Mouse (Mus musculus): Measurements from ENCODE around the gene Slamf1.

Gene Slamf1

GRCm38 (mm10) chr1:171766898-171767297 lies at the start of gene Slamf1:
Slamf1 (plus strand) TSS chr1:171767127.
- DNase-seq (ENCODE audit: low read depth in 1 of 2, low spot score in 2 of 2), result no peak

DNA sequence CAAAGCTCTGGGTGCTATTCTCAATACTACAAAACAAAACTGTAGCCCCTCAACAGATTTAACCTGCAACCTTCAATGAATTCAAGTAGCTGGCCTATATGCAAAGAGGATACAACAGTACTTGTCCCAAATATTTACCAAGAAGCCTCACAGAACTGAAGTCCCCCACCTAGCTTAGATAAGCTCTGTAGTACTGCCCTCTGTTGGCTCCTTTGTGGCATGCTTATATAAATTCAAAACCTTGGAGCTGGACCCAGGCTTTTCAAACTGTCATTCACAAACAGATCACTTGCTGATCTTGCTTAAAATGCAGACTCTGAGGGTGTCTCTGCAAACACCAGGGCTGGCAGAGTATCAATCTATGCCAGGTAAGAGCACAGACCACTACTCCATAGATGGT lies 35.7 kb upstream of the Slamf1 start:
- DNase-seq (ENCODE audit: low read depth in 1 of 2, low spot score in 2 of 2), result no peak

GRCm38 (mm10) chr1:171734898-171735297 lies 32.0 kb upstream of the Slamf1 start:
- no peak for DNase-seq (ENCODE audit: low read depth in 1 of 2, low spot score in 2 of 2)

GRCm38 (mm10) chr1:171748127-171748969 lies 18.6 kb upstream of the Slamf1 start:
- no peak for DNase-seq (ENCODE audit: low read depth in 1 of 2, low spot score in 2 of 2)

GRCm38 (mm10) chr1:171761853-171762448 lies 5.0 kb upstream of the Slamf1 start:
- DNase-seq (ENCODE audit: low read depth in 1 of 2, low spot score in 2 of 2), result no peak

DNA sequence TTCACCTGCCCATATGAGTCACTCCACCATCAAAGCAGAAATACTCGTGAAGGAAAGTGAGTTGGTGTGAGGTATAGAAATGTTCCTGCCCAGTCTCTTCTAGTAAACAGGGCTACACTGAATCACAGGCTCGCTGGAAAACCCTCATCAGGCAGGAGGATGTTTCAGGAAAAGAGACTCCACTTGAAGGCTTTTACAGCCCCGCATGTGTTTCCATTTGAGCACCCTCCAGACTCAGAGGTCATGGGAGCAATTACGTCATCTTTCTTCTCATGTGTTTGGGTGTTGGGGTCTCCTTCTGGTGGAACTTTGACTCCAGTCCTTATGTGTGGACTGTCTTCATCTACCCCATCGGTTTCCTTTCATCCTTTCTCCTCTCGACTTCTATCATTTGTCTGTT lies 4.1 kb downstream of the Slamf1 start:
- DNase-seq (ENCODE audit: low read depth in 1 of 2, low spot score in 2 of 2), result no peak

DNA sequence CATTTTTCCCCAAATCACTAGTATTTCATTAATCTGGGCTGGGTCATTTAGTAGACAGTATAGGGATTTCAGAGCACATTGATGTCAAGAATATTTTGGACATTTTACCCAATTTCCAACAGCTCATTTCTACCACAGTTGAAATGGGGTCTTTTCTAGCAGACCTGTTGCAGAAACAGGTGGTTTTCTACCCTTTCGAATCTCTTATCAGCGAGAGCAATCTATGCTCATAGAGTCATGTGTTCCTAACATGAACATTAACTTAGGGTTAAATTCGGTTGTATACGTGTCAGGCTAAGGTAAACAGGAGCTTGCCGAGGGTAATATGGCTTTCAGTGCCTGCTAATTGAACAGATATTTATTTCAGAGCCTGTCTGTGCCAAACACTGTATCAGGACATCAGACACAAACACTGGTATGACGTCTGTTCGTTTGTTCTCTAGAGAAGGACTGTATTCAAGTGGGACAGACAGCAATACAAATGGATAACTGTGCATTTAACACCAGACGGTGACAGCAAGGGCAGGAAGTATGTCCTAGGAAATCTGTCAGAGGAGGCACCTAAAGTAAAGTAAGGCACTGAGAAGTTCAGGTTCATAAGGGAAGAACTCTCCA lies 5.3 kb downstream of the Slamf1 start:
- DNase-seq (ENCODE audit: low read depth in 1 of 2, low spot score in 2 of 2), result no peak

DNA sequence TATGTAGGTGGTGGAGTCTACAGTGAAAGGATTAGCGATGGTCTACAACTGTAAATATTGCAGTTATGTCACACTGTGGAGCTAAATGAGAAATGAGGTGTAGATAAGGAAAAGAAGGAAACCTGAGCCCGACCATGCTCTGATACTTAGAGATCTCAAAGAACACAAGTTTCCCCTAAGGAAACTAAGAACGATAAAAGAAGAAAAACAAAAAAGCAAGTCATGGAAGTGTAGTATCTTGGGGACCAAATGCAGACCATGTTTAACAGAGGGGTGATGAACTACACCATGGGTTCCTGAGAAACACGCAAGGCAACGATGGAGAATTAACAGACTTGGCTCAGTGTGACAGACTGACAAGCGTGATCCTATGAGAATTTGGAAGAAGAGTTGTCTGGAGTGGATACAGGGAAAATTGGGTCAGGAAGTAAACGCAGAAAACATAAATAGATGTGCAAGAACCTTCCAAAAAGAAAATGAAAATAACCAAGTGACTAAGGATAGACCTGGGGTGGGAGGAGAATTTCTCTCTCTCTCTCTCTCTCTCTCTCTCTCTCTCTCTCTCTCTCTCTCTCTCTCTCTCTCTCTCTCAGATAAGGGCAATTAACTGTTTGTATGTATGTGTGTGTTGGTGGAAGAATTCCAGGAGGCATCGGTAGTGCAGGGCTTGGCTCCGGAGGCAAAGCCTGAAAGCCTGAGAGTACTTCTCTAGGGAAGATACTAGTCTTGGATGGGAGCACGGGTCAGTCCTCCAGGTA lies 6.5 kb downstream of the Slamf1 start:
- DNase-seq (ENCODE audit: low read depth in 1 of 2, low spot score in 2 of 2), result no peak

DNA sequence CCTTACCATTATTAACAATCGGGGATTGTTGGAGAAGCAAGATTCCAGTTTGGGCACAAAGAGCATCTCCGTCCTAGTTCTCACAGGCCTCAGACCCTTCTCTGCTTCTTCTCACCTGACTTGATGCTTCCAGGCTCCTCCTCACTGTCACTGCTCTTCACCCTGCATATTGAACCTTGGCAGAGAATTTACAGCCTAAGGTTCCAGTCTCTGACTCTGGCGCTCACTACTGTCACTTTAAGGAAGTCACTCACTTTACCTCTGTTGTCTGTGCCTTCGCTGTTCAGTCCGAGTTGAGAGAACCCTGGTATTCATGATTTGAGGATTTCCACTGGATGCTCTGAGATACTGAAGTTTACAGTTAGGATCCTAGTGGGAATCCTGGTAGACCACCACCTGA lies 7.3 kb downstream of the Slamf1 start:
- no peak for DNase-seq (ENCODE audit: low read depth in 1 of 2, low spot score in 2 of 2)

DNA sequence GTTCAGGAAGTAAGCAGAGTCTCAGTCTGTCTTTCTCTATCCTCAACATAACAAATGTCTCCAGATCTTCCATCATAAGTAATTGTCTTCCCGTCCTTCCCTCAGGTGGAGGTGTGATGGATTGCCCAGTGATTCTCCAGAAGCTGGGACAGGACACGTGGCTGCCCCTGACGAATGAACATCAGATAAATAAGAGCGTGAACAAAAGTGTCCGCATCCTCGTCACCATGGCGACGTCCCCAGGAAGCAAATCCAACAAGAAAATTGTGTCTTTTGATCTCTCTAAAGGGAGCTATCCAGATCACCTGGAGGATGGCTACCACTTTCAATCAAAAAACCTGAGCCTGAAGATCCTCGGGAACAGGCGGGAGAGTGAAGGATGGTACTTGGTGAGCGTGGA lies 7.8 kb downstream of the Slamf1 start:
- no peak for DNase-seq (ENCODE audit: low read depth in 1 of 2, low spot score in 2 of 2)

DNA sequence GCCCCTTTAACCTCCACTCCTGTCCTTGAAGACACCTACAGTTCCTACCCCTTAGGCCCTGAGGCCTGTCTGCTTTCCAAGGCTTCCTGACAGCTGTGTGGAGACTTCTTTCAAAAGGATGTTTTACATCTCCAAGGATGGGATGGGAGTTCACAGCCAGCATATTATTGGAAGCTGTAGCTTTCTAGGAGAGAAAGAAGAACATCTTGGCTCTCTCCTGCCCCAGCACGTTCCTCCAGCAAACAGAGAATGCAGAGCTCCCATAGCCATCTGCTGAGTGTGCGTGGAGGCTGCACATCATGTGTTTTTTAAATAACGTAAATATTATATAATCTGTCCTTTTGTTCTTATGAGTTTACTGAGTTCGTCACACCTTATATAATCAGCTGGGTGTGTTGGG lies 8.9 kb downstream of the Slamf1 start:
- DNase-seq (ENCODE audit: low read depth in 1 of 2, low spot score in 2 of 2), result no peak

DNA sequence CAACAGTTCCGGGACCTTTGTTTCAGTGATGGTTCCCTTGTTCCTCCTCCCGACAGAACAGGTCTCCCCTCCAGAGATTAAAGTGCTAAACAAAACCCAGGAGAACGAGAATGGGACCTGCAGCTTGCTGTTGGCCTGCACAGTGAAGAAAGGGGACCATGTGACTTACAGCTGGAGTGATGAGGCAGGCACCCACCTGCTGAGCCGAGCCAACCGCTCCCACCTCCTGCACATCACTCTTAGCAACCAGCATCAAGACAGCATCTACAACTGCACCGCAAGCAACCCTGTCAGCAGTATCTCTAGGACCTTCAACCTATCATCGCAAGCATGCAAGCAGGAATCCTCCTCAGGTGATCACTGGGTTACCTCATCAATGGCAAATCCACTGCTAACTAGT lies 10.1 kb downstream of the Slamf1 start:
- no peak for DNase-seq (ENCODE audit: low read depth in 1 of 2, low spot score in 2 of 2)

DNA sequence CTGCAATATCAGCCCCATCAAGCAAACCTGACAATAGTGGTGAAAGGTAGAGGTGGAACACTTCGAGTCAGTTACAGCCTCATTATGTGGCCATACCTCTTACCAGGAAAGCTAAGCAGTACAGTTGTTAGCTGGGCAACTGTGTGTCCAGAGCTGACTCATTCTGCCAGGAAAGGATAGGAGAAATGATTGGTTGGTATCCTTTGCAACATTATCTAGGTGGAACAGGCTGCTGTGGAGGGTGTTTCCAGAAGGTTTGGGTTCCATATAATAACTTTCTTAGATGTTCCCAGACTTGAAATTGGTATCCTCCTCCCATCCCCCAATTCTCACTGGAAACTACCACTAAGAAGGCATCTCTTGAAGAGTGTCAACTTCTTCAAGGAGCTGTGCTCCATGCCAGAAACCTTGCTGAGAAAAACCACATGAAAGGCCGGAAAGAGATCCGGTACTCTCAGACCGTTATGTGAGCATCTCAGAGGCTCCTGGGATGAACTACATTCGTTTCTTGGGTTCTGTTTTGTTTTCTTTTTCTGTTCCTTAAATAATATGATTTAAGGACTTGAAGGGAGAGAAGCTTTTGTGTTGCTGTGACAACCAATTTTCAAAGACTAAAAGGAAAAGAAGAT lies 15.5 kb downstream of the Slamf1 start:
- DNase-seq (ENCODE audit: low read depth in 1 of 2, low spot score in 2 of 2), result no peak

GRCm38 (mm10) chr1:171785871-171786270 lies 18.9 kb downstream of the Slamf1 start:
- DNase-seq (ENCODE audit: low read depth in 1 of 2, low spot score in 2 of 2), result no peak

GRCm38 (mm10) chr1:171787281-171788015 lies 20.5 kb downstream of the Slamf1 start:
- DNase-seq (ENCODE audit: low read depth in 1 of 2, low spot score in 2 of 2), result no peak

GRCm38 (mm10) chr1:171788461-171789283 lies 21.7 kb downstream of the Slamf1 start:
- no peak for DNase-seq (ENCODE audit: low read depth in 1 of 2, low spot score in 2 of 2)

GRCm38 (mm10) chr1:171789407-171789806 lies 22.5 kb downstream of the Slamf1 start:
- DNase-seq (ENCODE audit: low read depth in 1 of 2, low spot score in 2 of 2), result no peak

- no peak for DNase-seq (ENCODE audit: low read depth in 1 of 2, low spot score in 2 of 2)
Measured at GRCm38 (mm10) chr1:171791491-171791890, 24.6 kb downstream of the Slamf1 start.

DNA sequence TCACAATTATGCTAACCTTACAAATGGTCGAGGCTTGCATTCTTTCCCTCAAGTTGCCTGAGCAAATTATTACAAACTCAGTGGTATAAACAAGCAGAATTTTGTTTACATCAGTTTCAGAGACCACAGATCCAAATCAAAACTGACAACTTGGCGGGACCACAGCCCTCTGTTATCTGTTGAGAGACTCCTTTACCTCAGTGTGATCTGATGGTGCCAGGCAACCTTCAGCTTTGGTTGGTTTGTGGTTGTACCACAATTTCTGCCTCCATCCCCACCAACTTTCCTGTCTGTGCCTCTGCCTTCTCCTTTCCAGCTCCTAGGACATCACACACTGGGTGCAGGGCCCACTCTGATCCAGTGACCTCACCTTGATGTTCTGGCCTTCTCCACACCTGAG lies 29.3 kb downstream of the Slamf1 start:
- no peak for DNase-seq (ENCODE audit: low read depth in 1 of 2, low spot score in 2 of 2)

- DNase-seq (ENCODE audit: low read depth in 1 of 2, low spot score in 2 of 2), result no peak
Measured at GRCm38 (mm10) chr1:171797840-171798239, 30.9 kb downstream of the Slamf1 start.
